Mouse (Mus musculus) adrenal gland, postnatal 10 days (tissue): ENCODE results near the gene Prp2. TPM values are rescaled to one million over a fixed set of nuclear protein-coding genes. Genes with fewer than 3 reads are reported as not detected.
"Not testable (repeated sequence)": the region's sequence is repeated elsewhere in the genome, so short reads cannot be mapped to it uniquely, and the experiment has no call there.

Source experiments
- DNase-seq: peaks from one replicate; pipeline ENCODE4 v3.0.0; 2021; ENCODE audit warnings: mixed read lengths
- long read RNA-seq, 2 experiments: library from polyadenylated mRNA; stranded (forward); transcript quantifications; one replicate each; pipeline ENCODE4 v2.0.0; 2021
- total RNA-seq, 2 experiments: library from RNA; stranded (reverse); gene quantifications; 2 replicates each; pipeline ENCODE4 v1.2.3; 2021

Gene Prp2
- total RNA-seq: not detected
- long read RNA-seq, experiment 1: 0 reads
- long read RNA-seq, experiment 2: 0 reads

DNA sequence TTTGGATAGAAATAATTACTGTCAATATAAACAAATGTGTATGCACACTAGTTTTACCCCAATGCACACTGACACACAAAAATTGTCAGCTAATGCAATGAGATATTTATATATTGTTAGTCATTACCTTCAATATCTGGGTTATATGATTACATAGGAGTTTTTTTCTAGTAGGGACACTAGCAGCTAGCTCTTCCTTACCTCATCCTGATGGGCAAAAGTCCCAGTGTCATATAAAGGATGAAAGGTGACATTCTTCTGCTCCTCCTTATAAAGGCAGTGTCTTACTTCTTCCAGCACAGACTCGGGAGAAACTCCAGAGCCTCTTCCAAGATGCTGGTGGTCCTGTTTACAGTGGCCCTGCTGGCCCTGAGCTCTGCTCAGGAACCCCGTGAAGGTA lies at the start of gene Prp2:
TSS of gene Prp2 (plus strand) at position 301 of the 400 bp plus-strand sequence.
- DNase-seq: not testable (repeated sequence)

GRCm38 (mm10) chr6:132569509-132569908 lies 26.2 kb upstream of the Prp2 start, which contains the start of gene Prh1:
Prh1 (plus strand) TSS chr6:132569809.
- DNase-seq: not testable (repeated sequence)

GRCm38 (mm10) chr6:132649399-132649798 lies 53.7 kb downstream of the Prp2 start:
- DNase-seq: peak; percentile 4

Other genes with a start within 250 kb of the Prp2 start
- gene Gm8882, start 231.8 kb upstream of the Prp2 start, total RNA-seq: not detected
- gene Prh1, start 26.1 kb upstream of the Prp2 start, total RNA-seq: not detected
- gene A630073D07Rik, start 55.6 kb downstream of the Prp2 start, total RNA-seq: not detected
- not detected for gene Tas2r120, start 61.0 kb downstream of the Prp2 start, total RNA-seq
- not detected for gene Tas2r121, start 105.1 kb downstream of the Prp2 start, total RNA-seq
- gene Tas2r122, start 116.0 kb downstream of the Prp2 start, total RNA-seq: not detected
- gene Tas2r115, start 142.1 kb downstream of the Prp2 start, total RNA-seq: not detected
- gene Tas2r124, start 158.8 kb downstream of the Prp2 start, total RNA-seq: not detected
- gene Tas2r102, start 166.2 kb downstream of the Prp2 start, total RNA-seq: not detected
- gene Tas2r136, start 182.2 kb downstream of the Prp2 start, total RNA-seq: not detected
- gene Tas2r117, start 206.9 kb downstream of the Prp2 start, total RNA-seq: not detected